Mouse (Mus musculus) cortical plate, adult 2 months (tissue): ENCODE measurements at regions not wholly inside any gene's neighbourhood (a gene's known extent, or its start where the extent isn't known, plus 50 kb on each side); places are given as distances from the start of the nearest gene placed in this dataset.

Experiments
- CTCF ChIP-seq: fragments of 200-500 bp; IDR thresholded peaks from 2 replicates; pipeline ENCODE4 v1.5.1; 2011; ENCODE audit warnings: mild to moderate bottlenecking, control low read depth, low read length; ENCODE audit not compliant: insufficient read depth; ENCODE audit errors: extremely low read depth
- POLR2A ChIP-seq: fragments of 200-500 bp; IDR thresholded peaks from 2 replicates; pipeline ENCODE4 v1.6.1; 2011; ENCODE audit warnings: mild to moderate bottlenecking, low read length, control low read depth; ENCODE audit not compliant: insufficient read depth; ENCODE audit errors: extremely low read depth

GRCm38 (mm10) chr2:163146001-163146400 lies 56.9 kb upstream of the Tox2 start:
- no peak for TF ChIP-seq CTCF
- TF ChIP-seq POLR2A: no peak
